Mouse (Mus musculus) myocyte (in vitro differentiated cells): ENCODE results near the gene Pdk2. TPM values are rescaled to one million over a fixed set of nuclear protein-coding genes. Genes with fewer than 3 reads are reported as not detected.

Source experiments
- H3K27me3 ChIP-seq: one replicate; pipeline ENCODE4 v1.6.1; 2011; ENCODE audit not compliant: control insufficient read depth, insufficient read depth, insufficient read length
- H3K36me3 ChIP-seq: one replicate; pipeline ENCODE4 v1.6.1; 2011; ENCODE audit not compliant: control insufficient read depth, insufficient read depth
- H3K4me2 ChIP-seq: one replicate; pipeline ENCODE4 v1.6.1; 2011; ENCODE audit warnings: low read depth, control low read depth
- H3K4me3 ChIP-seq: one replicate; pipeline ENCODE4 v1.5.1; 2011; ENCODE audit warnings: mild to moderate bottlenecking, control low read depth, moderate library complexity
- H3K79me2 ChIP-seq: one replicate; pipeline ENCODE4 v1.6.1; 2011; ENCODE audit not compliant: control insufficient read depth, insufficient read depth
- H3ac ChIP-seq: one replicate; pipeline ENCODE4 v1.6.1; 2011; ENCODE audit not compliant: control insufficient read depth, insufficient read length
- CEBPB ChIP-seq: IDR thresholded peaks from 2 replicates; pipeline ENCODE4 v1.6.1; 2011; ENCODE audit warnings: mild to moderate bottlenecking, moderate library complexity; ENCODE audit not compliant: poor library complexity, insufficient read depth, severe bottlenecking
- E2F4 ChIP-seq: IDR thresholded peaks from one replicate; pipeline ENCODE4 v1.6.1; 2011; ENCODE audit warnings: mild to moderate bottlenecking, control low read depth, moderate library complexity; ENCODE audit not compliant: insufficient read depth
- MAX ChIP-seq: IDR thresholded peaks from one replicate; pipeline ENCODE4 v1.6.1; 2011; ENCODE audit warnings: low read depth, mild to moderate bottlenecking, control low read depth
- MYOD1 ChIP-seq, 3 experiments: IDR thresholded peaks; one replicate each; pipeline ENCODE4 v1.6.1; 2011; ENCODE audit warnings: control low read depth in 2 of 3, low read depth in 2 of 3, mild to moderate bottlenecking in 2 of 3, moderate library complexity in 1 of 3; ENCODE audit not compliant: insufficient read length in 2 of 3, control insufficient read depth in 1 of 3
- MYOG ChIP-seq, 3 experiments: IDR thresholded peaks; one replicate each; pipeline ENCODE4 v1.6.1; 2011; ENCODE audit warnings: control low read depth in 2 of 3, low read depth in 2 of 3, mild to moderate bottlenecking in 2 of 3; ENCODE audit not compliant: insufficient read length in 2 of 3, control insufficient read depth in 1 of 3, insufficient read depth in 1 of 3
- POLR2A ChIP-seq: IDR thresholded peaks from one replicate; pipeline ENCODE4 v1.6.1; 2011; ENCODE audit warnings: low read depth, mild to moderate bottlenecking, control low read depth, moderate library complexity; ENCODE audit not compliant: insufficient read length
- POLR2AphosphoS2 ChIP-seq: IDR thresholded peaks from one replicate; pipeline ENCODE4 v1.6.1; 2011; ENCODE audit warnings: low read depth, control low read depth; ENCODE audit not compliant: insufficient read length
- REST ChIP-seq: IDR thresholded peaks from one replicate; pipeline ENCODE4 v1.6.1; 2011; ENCODE audit warnings: mild to moderate bottlenecking, control low read depth, moderate library complexity; ENCODE audit not compliant: insufficient read depth, insufficient read length
- SRF ChIP-seq: IDR thresholded peaks from one replicate; pipeline ENCODE4 v1.6.1; 2011; ENCODE audit warnings: low read depth; ENCODE audit not compliant: control insufficient read depth, insufficient read length
- TCF12 ChIP-seq: IDR thresholded peaks from one replicate; pipeline ENCODE4 v1.6.1; 2011; ENCODE audit warnings: mild to moderate bottlenecking, control low read depth; ENCODE audit not compliant: poor library complexity, insufficient read depth, severe bottlenecking
- TCF3 ChIP-seq: IDR thresholded peaks from one replicate; pipeline ENCODE4 v1.6.1; 2011; ENCODE audit warnings: low read depth, control low read depth; ENCODE audit not compliant: insufficient read length
- USF1 ChIP-seq: IDR thresholded peaks from one replicate; pipeline ENCODE4 v1.6.1; 2011; ENCODE audit warnings: low read depth, mild to moderate bottlenecking, control low read depth, moderate library complexity
- polyA plus RNA-seq: library from polyadenylated mRNA; unstranded; fragments of >200 nt; fragmentation: generic; extraction: Trizol; gene quantifications from one replicate; pipeline ENCODE4 v1.2.1, GENCODE M21; 2012; ENCODE audit warnings: missing spikeins

Pdk2 gene
- polyA plus RNA-seq, 1 experiment = 33.3 TPM

GRCm38 (mm10) chr11:95086229-95086628 lies 45.1 kb upstream of the Pdk2 start:
- H3ac ChIP-seq = no peak overlapping the region
- H3K27me3 ChIP-seq = no peaks in the 10 kb centered on the region
- peak overlapping the region; percentile 70 for H3K4me2 ChIP-seq
- no peaks in the 10 kb centered on the region for H3K36me3 ChIP-seq
- no peak for TF ChIP-seq TCF12
- no peak for TF ChIP-seq CEBPB
- no peak for TF ChIP-seq POLR2AphosphoS2
- H3K4me3 ChIP-seq = no peak overlapping the region
- no peaks in the 10 kb centered on the region for H3K79me2 ChIP-seq

- no peaks in the 10 kb centered on the region for H3K27me3 ChIP-seq
- H3K79me2 ChIP-seq = no peaks in the 10 kb centered on the region
- no peak overlapping the region for H3K4me3 ChIP-seq
- no peak overlapping the region for H3ac ChIP-seq
- peak overlapping the region; percentile 70 for H3K4me2 ChIP-seq
- no peak for TF ChIP-seq REST
- no peak for TF ChIP-seq SRF
- TF ChIP-seq E2F4 = no peak
- TF ChIP-seq MYOD1 (IDR thresholded peaks at IDR 0.05; ENCODE audit: control insufficient read depth in 1 of 3, insufficient read length in 2 of 3, low read depth in 2 of 3) = no peak
- TF ChIP-seq POLR2AphosphoS2 = no peak
- TF ChIP-seq TCF3 = no peak
- no peak for TF ChIP-seq POLR2A
- no peak for TF ChIP-seq USF1
- TF ChIP-seq MAX = no peak
- TF ChIP-seq MYOG (IDR thresholded peaks at IDR 0.05; ENCODE audit: control insufficient read depth in 1 of 3, insufficient read depth in 1 of 3, insufficient read length in 2 of 3, low read depth in 2 of 3) = no peak
- no peak for TF ChIP-seq TCF12
- TF ChIP-seq CEBPB = no peak
- no peaks in the 10 kb centered on the region for H3K36me3 ChIP-seq
Observed at GRCm38 (mm10) chr11:95085710-95086109, 44.6 kb upstream of the Pdk2 start.

GRCm38 (mm10) chr11:95084811-95085382 lies 43.7 kb upstream of the Pdk2 start:
- H3K4me3 ChIP-seq = no peak overlapping the region
- no peak for TF ChIP-seq TCF3
- TF ChIP-seq REST = no peak
- no peak for TF ChIP-seq SRF
- H3ac ChIP-seq = no peak overlapping the region
- no peaks in the 10 kb centered on the region for H3K79me2 ChIP-seq
- H3K4me2 ChIP-seq = peak overlapping the region; percentile 70
- H3K27me3 ChIP-seq = no peaks in the 10 kb centered on the region
- no peaks in the 10 kb centered on the region for H3K36me3 ChIP-seq

GRCm38 (mm10) chr11:95084175-95084574 lies 43.0 kb upstream of the Pdk2 start:
- no peak overlapping the region for H3K4me2 ChIP-seq
- no peak for TF ChIP-seq TCF3
- no peak for TF ChIP-seq POLR2A
- no peak for TF ChIP-seq MYOG (IDR thresholded peaks at IDR 0.05; ENCODE audit: control insufficient read depth in 1 of 3, insufficient read depth in 1 of 3, insufficient read length in 2 of 3, low read depth in 2 of 3)
- H3K27me3 ChIP-seq = no peaks in the 10 kb centered on the region
- H3ac ChIP-seq = no peak overlapping the region
- H3K79me2 ChIP-seq = no peaks in the 10 kb centered on the region
- no peaks in the 10 kb centered on the region for H3K36me3 ChIP-seq
- no peak overlapping the region for H3K4me3 ChIP-seq

GRCm38 (mm10) chr11:95082896-95083295 lies 41.7 kb upstream of the Pdk2 start:
- no peak overlapping the region for H3K4me2 ChIP-seq

More at GRCm38 (mm10) chr11:95082896-95083295, 41.7 kb upstream of the Pdk2 start:
- H3K36me3 ChIP-seq = no peaks in the 10 kb centered on the region
- no peak overlapping the region for H3K4me3 ChIP-seq
- H3K27me3 ChIP-seq = no peaks in the 10 kb centered on the region
- no peaks in the 10 kb centered on the region for H3K79me2 ChIP-seq
- no peak for TF ChIP-seq MYOG (IDR thresholded peaks at IDR 0.05; ENCODE audit: control insufficient read depth in 1 of 3, insufficient read depth in 1 of 3, insufficient read length in 2 of 3, low read depth in 2 of 3)
- no peak for TF ChIP-seq POLR2A
- no peak for TF ChIP-seq SRF
- TF ChIP-seq REST = no peak
- TF ChIP-seq USF1 = no peak
- TF ChIP-seq MYOD1 (IDR thresholded peaks at IDR 0.05; ENCODE audit: control insufficient read depth in 1 of 3, insufficient read length in 2 of 3, low read depth in 2 of 3) = no peak
- no peak for TF ChIP-seq E2F4
- TF ChIP-seq TCF3 = no peak
- no peak for TF ChIP-seq MAX
- no peak for TF ChIP-seq POLR2AphosphoS2
- no peak for TF ChIP-seq CEBPB
- no peak for TF ChIP-seq TCF12
- H3ac ChIP-seq = no peak overlapping the region
